Mouse (Mus musculus) megakaryocyte, embryonic 14.5 days (primary cell): ENCODE measurements around the gene Slc5a2.

Source experiments
- FLI1 ChIP-seq: IDR thresholded peaks from 2 replicates; pipeline ENCODE4 v1.6.1; 2012; ENCODE audit warnings: low read length, inconsistent platforms, mixed read lengths
- GATA1 ChIP-seq: IDR thresholded peaks from 3 replicates; pipeline ENCODE4 v1.6.1; 2012; ENCODE audit warnings: mixed read lengths, low read length, inconsistent platforms, borderline replicate concordance

DNA sequence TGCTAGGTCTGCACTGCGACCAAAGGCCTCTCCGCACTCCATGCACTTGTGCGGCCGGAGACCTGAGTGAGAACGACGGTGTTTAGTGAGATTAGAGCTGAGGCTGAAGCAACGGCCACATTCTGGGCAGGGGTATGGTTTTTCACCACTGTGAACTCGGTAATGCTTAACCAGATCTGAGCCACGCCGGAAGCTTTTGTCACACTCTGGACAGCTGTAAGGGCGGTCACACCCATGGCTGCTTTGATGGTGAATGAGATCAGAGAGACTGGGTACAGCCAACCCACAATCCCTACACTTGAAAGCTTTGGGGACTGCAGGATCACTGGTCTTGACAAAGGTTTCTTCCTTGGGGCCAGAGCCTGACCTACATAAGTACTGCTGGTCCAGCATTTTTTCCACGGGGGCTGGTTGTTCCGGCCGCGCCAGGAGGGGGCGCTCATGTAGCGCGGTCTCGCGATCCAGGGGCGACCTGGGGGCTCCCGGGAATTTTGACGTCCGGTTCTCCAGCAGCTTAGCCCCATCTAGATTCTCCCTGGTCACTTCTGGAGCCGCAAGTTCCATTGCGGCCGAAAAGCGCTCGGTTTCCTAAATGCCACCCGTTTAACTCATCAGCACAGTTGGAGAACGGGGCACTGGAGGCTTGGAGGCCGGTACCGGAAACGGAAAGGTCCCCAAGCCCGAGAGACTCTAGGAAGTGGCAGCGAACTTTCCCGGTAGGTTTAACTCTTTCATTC lies 28.4 kb upstream of the Slc5a2 start, which contains the start of gene Armc5:
- TF ChIP-seq FLI1: no peak
- TF ChIP-seq GATA1: no peak
